Mouse (Mus musculus): ENCODE results near the gene Castor1. TPM values are rescaled to one million over a fixed set of nuclear protein-coding genes. Genes with fewer than 3 reads are reported as not detected.
A peak's percentile ranks its signal among the peaks of the same experiment; 100 is the strongest.
"Not testable (repeated sequence)": the region's sequence is repeated elsewhere in the genome, so short reads cannot be mapped to it uniquely, and the experiment has no call there.

The Castor1 gene
- total RNA-seq (2014; fragmentation: Nextera tagmentation) = 8.4 and 9.0 TPM in 2 replicates
- 8.2 and 10.7 TPM in 2 replicates for total RNA-seq (2017)
- 2.9 and 4.5 TPM in 2 replicates for polyA plus RNA-seq (2012)

- ATAC-seq (ENCODE audit: extremely low read depth, insufficient number of reproducible peaks, low FRiP score, poor library complexity, severe bottlenecking) = peak; percentile 91
- TF ChIP-seq POLR2AphosphoS5 (IDR thresholded peaks at IDR 0.05; ENCODE audit: insufficient replicate concordance, low read depth, low read length) (no peak), GATA1 (IDR thresholded peaks at IDR 0.05; ENCODE audit: borderline replicate concordance, low read length) (no peak), GATA2 (IDR thresholded peaks at IDR 0.05; ENCODE audit: borderline replicate concordance, low read depth, low read length) (no peak), CTCF (IDR thresholded peaks at IDR 0.05; ENCODE audit: low read depth, low read length) (no peak), TAL1 (conservative IDR thresholded peaks at IDR 0.05; ENCODE audit: low read depth, low read length) (no peak)
- peak; percentile 91 for DNase-seq (ENCODE audit: low spot score)
- Histone ChIP-seq H3K4me3 (ENCODE audit: low read depth, low read length) (peak within 1 kb of the TSS; percentile 74), H3K36me3 (replicated peaks) (peaks cover 53% of the 10 kb centered on the region), H3K9me3 (replicated peaks) (no peaks in the 10 kb centered on the region), H3K4me1 (ENCODE audit: insufficient read depth, low read depth, low read length) (peaks cover 63% of the 10 kb centered on the region), H3K27me3 (ENCODE audit: insufficient read depth, low read length) (peaks cover 2% of the 10 kb centered on the region; the same call in 1 of the 2 replicates)
Observed at GRCm38 (mm10) chr11:4217914-4218629, at the start of gene Castor1. Gene Castor1 (plus strand): TSS chr11:4218225.

GRCm38 (mm10) chr11:4174586-4174985, 43.4 kb upstream of the Castor1 start:
- TF ChIP-seq POLR2AphosphoS5 (IDR thresholded peaks at IDR 0.05; ENCODE audit: insufficient replicate concordance, low read depth, low read length) (no peak), GATA1 (IDR thresholded peaks at IDR 0.05; ENCODE audit: borderline replicate concordance, low read length) (no peak), CTCF (IDR thresholded peaks at IDR 0.05; ENCODE audit: low read depth, low read length) (no peak), TAL1 (conservative IDR thresholded peaks at IDR 0.05; ENCODE audit: low read depth, low read length) (no peak), GATA2 (IDR thresholded peaks at IDR 0.05; ENCODE audit: borderline replicate concordance, low read depth, low read length) (no peak)
- Histone ChIP-seq H3K4me1 (ENCODE audit: insufficient read depth, low read depth, low read length) (peaks cover 3% of the 10 kb centered on the region; the same call in 1 of the 2 replicates), H3K36me3 (replicated peaks) (peaks cover 100% of the 10 kb centered on the region), H3K9me3 (replicated peaks) (no peaks in the 10 kb centered on the region), H3K4me3 (ENCODE audit: low read depth, low read length) (no peak overlapping the region), H3K27me3 (ENCODE audit: insufficient read depth, low read length) (no peaks in the 10 kb centered on the region)
- DNase-seq (ENCODE audit: low spot score) = no peak
- ATAC-seq (ENCODE audit: extremely low read depth, insufficient number of reproducible peaks, low FRiP score, poor library complexity, severe bottlenecking) = no peak

- no peaks in the 10 kb centered on the region for H3K9me3 ChIP-seq (replicated peaks)
- H3K4me1 ChIP-seq (ENCODE audit: insufficient read depth, low read depth, low read length) = peaks cover 8% of the 10 kb centered on the region; the same call in 1 of the 2 replicates
- ATAC-seq (ENCODE audit: extremely low read depth, insufficient number of reproducible peaks, low FRiP score, poor library complexity, severe bottlenecking) (no peak), DNase-seq (ENCODE audit: low spot score) (no peak)
- H3K27me3 ChIP-seq (ENCODE audit: insufficient read depth, low read length) = no peaks in the 10 kb centered on the region
- H3K4me3 ChIP-seq (ENCODE audit: low read depth, low read length) = no peak overlapping the region
- TF ChIP-seq TAL1 (conservative IDR thresholded peaks at IDR 0.05; ENCODE audit: low read depth, low read length) (no peak), GATA2 (IDR thresholded peaks at IDR 0.05; ENCODE audit: borderline replicate concordance, low read depth, low read length) (no peak), GATA1 (IDR thresholded peaks at IDR 0.05; ENCODE audit: borderline replicate concordance, low read length) (no peak), POLR2AphosphoS5 (IDR thresholded peaks at IDR 0.05; ENCODE audit: insufficient replicate concordance, low read depth, low read length) (no peak), CTCF (IDR thresholded peaks at IDR 0.05; ENCODE audit: low read depth, low read length) (no peak)
- H3K36me3 ChIP-seq (replicated peaks) = peaks cover 99% of the 10 kb centered on the region
Observed at GRCm38 (mm10) chr11:4177716-4178115, 40.3 kb upstream of the Castor1 start.

GRCm38 (mm10) chr11:4182061-4182460, 36.0 kb upstream of the Castor1 start:
- H3K4me3 ChIP-seq (ENCODE audit: low read depth, low read length) = no peak overlapping the region
- no peaks in the 10 kb centered on the region for H3K9me3 ChIP-seq (replicated peaks)
- no peaks in the 10 kb centered on the region for H3K27me3 ChIP-seq (ENCODE audit: insufficient read depth, low read length)
- no peak for DNase-seq (ENCODE audit: low spot score)
- TF ChIP-seq TAL1 (conservative IDR thresholded peaks at IDR 0.05; ENCODE audit: low read depth, low read length) (no peak), CTCF (IDR thresholded peaks at IDR 0.05; ENCODE audit: low read depth, low read length) (no peak), GATA2 (IDR thresholded peaks at IDR 0.05; ENCODE audit: borderline replicate concordance, low read depth, low read length) (no peak), POLR2AphosphoS5 (IDR thresholded peaks at IDR 0.05; ENCODE audit: insufficient replicate concordance, low read depth, low read length) (no peak), GATA1 (IDR thresholded peaks at IDR 0.05; ENCODE audit: borderline replicate concordance, low read length) (no peak)
- peaks cover 10% of the 10 kb centered on the region for H3K4me1 ChIP-seq (ENCODE audit: insufficient read depth, low read depth, low read length)
- no peak for ATAC-seq (ENCODE audit: extremely low read depth, insufficient number of reproducible peaks, low FRiP score, poor library complexity, severe bottlenecking)
- H3K36me3 ChIP-seq (replicated peaks) = peaks cover 72% of the 10 kb centered on the region

- Histone ChIP-seq H3K9me3 (replicated peaks) (no peaks in the 10 kb centered on the region), H3K36me3 (replicated peaks) (peaks cover 65% of the 10 kb centered on the region), H3K4me1 (ENCODE audit: insufficient read depth, low read depth, low read length) (peaks cover 24% of the 10 kb centered on the region), H3K4me3 (ENCODE audit: low read depth, low read length) (no peak overlapping the region), H3K27me3 (ENCODE audit: insufficient read depth, low read length) (no peaks in the 10 kb centered on the region)
- TF ChIP-seq GATA1 (IDR thresholded peaks at IDR 0.05; ENCODE audit: borderline replicate concordance, low read length) (no peak), GATA2 (IDR thresholded peaks at IDR 0.05; ENCODE audit: borderline replicate concordance, low read depth, low read length) (no peak), CTCF (IDR thresholded peaks at IDR 0.05; ENCODE audit: low read depth, low read length) (no peak)
- ATAC-seq (ENCODE audit: extremely low read depth, insufficient number of reproducible peaks, low FRiP score, poor library complexity, severe bottlenecking) (no peak), DNase-seq (ENCODE audit: low spot score) (no peak)
Observed at GRCm38 (mm10) chr11:4183511-4183910, 34.5 kb upstream of the Castor1 start.

GRCm38 (mm10) chr11:4184251-4184952, 33.6 kb upstream of the Castor1 start:
- no peak for TF ChIP-seq TAL1 (conservative IDR thresholded peaks at IDR 0.05; ENCODE audit: low read depth, low read length)
- TF ChIP-seq GATA1 (IDR thresholded peaks at IDR 0.05; ENCODE audit: borderline replicate concordance, low read length) = no peak
- no peak for TF ChIP-seq CTCF (IDR thresholded peaks at IDR 0.05; ENCODE audit: low read depth, low read length)
- no peak for TF ChIP-seq GATA2 (IDR thresholded peaks at IDR 0.05; ENCODE audit: borderline replicate concordance, low read depth, low read length)
- TF ChIP-seq POLR2AphosphoS5 (IDR thresholded peaks at IDR 0.05; ENCODE audit: insufficient replicate concordance, low read depth, low read length) = no peak
- peaks cover 65% of the 10 kb centered on the region for H3K36me3 ChIP-seq (replicated peaks)
- no peak for DNase-seq (ENCODE audit: low spot score)
- H3K27me3 ChIP-seq (ENCODE audit: insufficient read depth, low read length) = no peaks in the 10 kb centered on the region
- H3K4me3 ChIP-seq (ENCODE audit: low read depth, low read length) = no peak overlapping the region
- ATAC-seq (ENCODE audit: extremely low read depth, insufficient number of reproducible peaks, low FRiP score, poor library complexity, severe bottlenecking) = no peak
- no peaks in the 10 kb centered on the region for H3K9me3 ChIP-seq (replicated peaks)
- H3K4me1 ChIP-seq (ENCODE audit: insufficient read depth, low read depth, low read length) = peaks cover 24% of the 10 kb centered on the region

GRCm38 (mm10) chr11:4185480-4185879, 32.5 kb upstream of the Castor1 start:
- not testable (repeated sequence) for H3K27me3 ChIP-seq (ENCODE audit: insufficient read depth, low read length); DNase-seq (ENCODE audit: low spot score); H3K4me3 ChIP-seq (ENCODE audit: low read depth, low read length); ATAC-seq (ENCODE audit: extremely low read depth, insufficient number of reproducible peaks, low FRiP score, poor library complexity, severe bottlenecking); H3K9me3 ChIP-seq (replicated peaks)
- Histone ChIP-seq H3K4me1 (ENCODE audit: insufficient read depth, low read depth, low read length) (peaks cover 26% of the 10 kb centered on the region), H3K36me3 (replicated peaks) (peaks cover 62% of the 10 kb centered on the region)

All from G1E (cell line).